Mouse (Mus musculus) brain, embryonic 14.5 days (tissue): ENCODE measurements around the gene Abcb9. TPM values are rescaled to one million over a fixed set of nuclear protein-coding genes. Genes with fewer than 3 reads are reported as not detected.

Experiments used
- DNase-seq: peaks from one replicate; pipeline ENCODE4 v3.0.0-alpha.2; 2011; ENCODE audit warnings: low read depth
- CTCF ChIP-seq: fragments of 200-500 bp; IDR thresholded peaks from 2 replicates; pipeline ENCODE4 v1.5.1; 2012; ENCODE audit warnings: inconsistent platforms, mild to moderate bottlenecking, moderate library complexity, borderline replicate concordance; ENCODE audit not compliant: insufficient read depth, insufficient read length; ENCODE audit errors: extremely low read depth
- POLR2A ChIP-seq: fragments of 200-500 bp; IDR thresholded peaks from 2 replicates; pipeline ENCODE4 v1.6.1; 2012; ENCODE audit warnings: mild to moderate bottlenecking, inconsistent platforms, borderline replicate concordance; ENCODE audit not compliant: poor library complexity, insufficient read depth, insufficient read length, severe bottlenecking; ENCODE audit errors: extremely low read depth
- polyA plus RNA-seq: library from polyadenylated mRNA; depleted of rRNA; stranded (reverse); fragments of >200 nt; gene quantifications from 2 replicates; pipeline ENCODE4 v1.2.3, GENCODE M21; 2012; rRNA removed

The Abcb9 gene
- polyA plus RNA-seq, 1 experiment, result 9.6 TPM

GRCm38 (mm10) chr5:124024677-124025076 is 70.9 kb downstream of the Abcb9 start:
- DNase-seq, result peak; percentile 56
- TF ChIP-seq CTCF (no peak), POLR2A (no peak)

- no peak for TF ChIP-seq CTCF
- TF ChIP-seq POLR2A, result no peak
- no peak for DNase-seq
These were observed 73.2 kb downstream of the Abcb9 start for GRCm38 (mm10) chr5:124022365-124022764.

- no peak for DNase-seq
These were observed 73.9 kb downstream of the Abcb9 start for GRCm38 (mm10) chr5:124021701-124022100.

GRCm38 (mm10) chr5:124021148-124021547 is 74.5 kb downstream of the Abcb9 start:
- TF ChIP-seq POLR2A (no peak), CTCF (no peak)
- no peak for DNase-seq

More at GRCm38 (mm10) chr5:124021701-124022100, 73.9 kb downstream of the Abcb9 start:
- TF ChIP-seq CTCF (no peak), POLR2A (no peak)

GRCm38 (mm10) chr5:124019348-124020216 is 76.0 kb downstream of the Abcb9 start:
- TF ChIP-seq POLR2A, result no peak
- no peak for TF ChIP-seq CTCF
- DNase-seq, result peak; percentile 78

- DNase-seq, result no peak
- TF ChIP-seq CTCF (no peak), POLR2A (no peak)
These were observed 76.9 kb downstream of the Abcb9 start for GRCm38 (mm10) chr5:124018651-124019050.

GRCm38 (mm10) chr5:124017941-124018340 is 77.7 kb downstream of the Abcb9 start:
- no peak for DNase-seq
- TF ChIP-seq POLR2A, result no peak

GRCm38 (mm10) chr5:124016291-124016821 is 79.2 kb downstream of the Abcb9 start:
- TF ChIP-seq POLR2A (no peak), CTCF (no peak)
- DNase-seq, result no peak

GRCm38 (mm10) chr5:124015727-124016126 is 79.9 kb downstream of the Abcb9 start:
- no peak for DNase-seq
- TF ChIP-seq POLR2A (no peak), CTCF (no peak)

GRCm38 (mm10) chr5:124014791-124015251 is 80.8 kb downstream of the Abcb9 start:
- TF ChIP-seq POLR2A (no peak), CTCF (no peak)
- DNase-seq, result no peak

GRCm38 (mm10) chr5:124014180-124014579 is 81.4 kb downstream of the Abcb9 start:
- TF ChIP-seq CTCF (no peak), POLR2A (no peak)
- no peak for DNase-seq

- DNase-seq, result no peak
- no peak for TF ChIP-seq POLR2A
These were observed 81.9 kb downstream of the Abcb9 start for GRCm38 (mm10) chr5:124013747-124014146.

- TF ChIP-seq CTCF (no peak), POLR2A (no peak)
- no peak for DNase-seq
These were observed 82.7 kb downstream of the Abcb9 start for GRCm38 (mm10) chr5:124012885-124013284.

- TF ChIP-seq POLR2A, result no peak
- no peak for TF ChIP-seq CTCF
These were observed 83.7 kb downstream of the Abcb9 start for GRCm38 (mm10) chr5:124011927-124012326.

More at GRCm38 (mm10) chr5:124011927-124012326, 83.7 kb downstream of the Abcb9 start:
- DNase-seq, result peak; percentile 52

Other genes with a start within 250 kb of the Abcb9 start
- gene Hcar2, start 230.3 kb downstream of the Abcb9 start, polyA plus RNA-seq, result 0.07 and 0.30 TPM in 2 replicates
- 0.23 and 0.48 TPM in 2 replicates for gene Hcar1, start 215.8 kb downstream of the Abcb9 start, polyA plus RNA-seq
- 27.8 and 37.4 TPM in 2 replicates for gene Denr, start 188.6 kb downstream of the Abcb9 start, polyA plus RNA-seq
- 1.4 and 2.3 TPM in 2 replicates for gene Gm43518, start 168.4 kb downstream of the Abcb9 start, polyA plus RNA-seq
- gene Ccdc62, start 165.1 kb downstream of the Abcb9 start, polyA plus RNA-seq, result 6.8 and 7.1 TPM in 2 replicates
- gene Hip1r, start 122.2 kb downstream of the Abcb9 start, polyA plus RNA-seq, result 17.7 and 23.9 TPM in 2 replicates
- 79.9 and 107 TPM in 2 replicates for gene Vps37b, start 63.5 kb downstream of the Abcb9 start, polyA plus RNA-seq
- gene Ogfod2, start 16.5 kb upstream of the Abcb9 start, polyA plus RNA-seq, result 38.1 and 47.2 TPM in 2 replicates
- 64.5 and 67.8 TPM in 2 replicates for gene Arl6ip4, start 20.3 kb upstream of the Abcb9 start, polyA plus RNA-seq
- 51.9 and 61.2 TPM in 2 replicates for gene Pitpnm2, start 154.0 kb upstream of the Abcb9 start, polyA plus RNA-seq
- gene Mphosph9, start 232.2 kb upstream of the Abcb9 start, polyA plus RNA-seq, result 18.3 and 19.4 TPM in 2 replicates
- gene 2810006K23Rik, start 232.3 kb upstream of the Abcb9 start, polyA plus RNA-seq, result 10.8 and 13.3 TPM in 2 replicates